Mouse (Mus musculus): Measurements from ENCODE around the gene Il13.

The Il13 gene

GRCm38 (mm10) chr11:53634556-53634955 is at the start of gene Il13:
Il13 (minus strand) TSS chr11:53634702.
- in situ Hi-C loops (cut with MboI, MseI): no loop called here

- in situ Hi-C loops (cut with MboI, MseI): no loop called here
Measured at GRCm38 (mm10) chr11:53682994-53683530, 48.6 kb upstream of the Il13 start.

- in situ Hi-C loops (cut with MboI, MseI): no loop called here
Measured at GRCm38 (mm10) chr11:53682170-53682569, 47.7 kb upstream of the Il13 start.

- in situ Hi-C loops (cut with MboI, MseI): no loop called here
Measured at GRCm38 (mm10) chr11:53681686-53682085, 47.2 kb upstream of the Il13 start.

GRCm38 (mm10) chr11:53680141-53680540 is 45.6 kb upstream of the Il13 start:
- in situ Hi-C loops (cut with MboI, MseI): no loop called here

GRCm38 (mm10) chr11:53671414-53671813 is 36.9 kb upstream of the Il13 start:
- in situ Hi-C loops (cut with MboI, MseI): no loop called here

GRCm38 (mm10) chr11:53664091-53664490 is 29.6 kb upstream of the Il13 start:
- in situ Hi-C loops (cut with MboI, MseI): no loop called here

- in situ Hi-C loops (cut with MboI, MseI): no loop called here
Measured at GRCm38 (mm10) chr11:53662794-53663674, 28.5 kb upstream of the Il13 start.

GRCm38 (mm10) chr11:53657828-53658227 is 23.3 kb upstream of the Il13 start:
- in situ Hi-C loops (cut with MboI, MseI): no loop called here

- in situ Hi-C loops (cut with MboI, MseI): no loop called here
Measured at GRCm38 (mm10) chr11:53657381-53657780, 22.9 kb upstream of the Il13 start.

GRCm38 (mm10) chr11:53656558-53657202 is 22.2 kb upstream of the Il13 start:
- in situ Hi-C loops (cut with MboI, MseI): no loop called here

GRCm38 (mm10) chr11:53655043-53655442 is 20.5 kb upstream of the Il13 start:
- in situ Hi-C loops (cut with MboI, MseI): no loop called here

- in situ Hi-C loops (cut with MboI, MseI): no loop called here
Measured at GRCm38 (mm10) chr11:53652427-53652826, 17.9 kb upstream of the Il13 start.

- in situ Hi-C loops (cut with MboI, MseI): no loop called here
Measured at GRCm38 (mm10) chr11:53651441-53651840, 16.9 kb upstream of the Il13 start.

GRCm38 (mm10) chr11:53644017-53644416 is 9.5 kb upstream of the Il13 start:
- in situ Hi-C loops (cut with MboI, MseI): no loop called here

- in situ Hi-C loops (cut with MboI, MseI): no loop called here
Measured at GRCm38 (mm10) chr11:53642744-53643279, 8.3 kb upstream of the Il13 start.

GRCm38 (mm10) chr11:53637803-53638260 is 3.3 kb upstream of the Il13 start:
- in situ Hi-C loops (cut with MboI, MseI): no loop called here

- in situ Hi-C loops (cut with MboI, MseI): no loop called here
Measured at GRCm38 (mm10) chr11:53637046-53637802, 2.7 kb upstream of the Il13 start.

- in situ Hi-C loops (cut with MboI, MseI): no loop called here
Measured at GRCm38 (mm10) chr11:53636183-53636646, 1.7 kb upstream of the Il13 start.

- in situ Hi-C loops (cut with MboI, MseI): no loop called here
Measured at GRCm38 (mm10) chr11:53635590-53636182, 1.2 kb upstream of the Il13 start.

GRCm38 (mm10) chr11:53633644-53634043 is 858 bp downstream of the Il13 start:
- in situ Hi-C loops (cut with MboI, MseI): no loop called here
